Mouse (Mus musculus) liver, adult 2 months (tissue): ENCODE measurements around the gene Mapk10. TPM values are rescaled to one million over a fixed set of nuclear protein-coding genes. Genes with fewer than 3 reads are reported as not detected.

ENCODE experiments used
- DNase-seq: peaks from one replicate; pipeline ENCODE4 v3.0.0-alpha.2; 2011; ENCODE audit warnings: low read depth, low spot score; ENCODE audit errors: extremely low read depth
- H3K27ac ChIP-seq: fragments of 200-500 bp; replicated peaks from 2 replicates; pipeline ENCODE4 v1.5.1; 2012; ENCODE audit warnings: low read depth, mild to moderate bottlenecking, control low read depth, inconsistent platforms, low read length; ENCODE audit not compliant: insufficient read depth
- H3K27me3 ChIP-seq: fragments of 200-500 bp; 2 replicates; pipeline ENCODE4 v1.6.1; 2012; ENCODE audit warnings: mild to moderate bottlenecking, moderate library complexity, low read length, inconsistent platforms; ENCODE audit not compliant: control insufficient read depth, insufficient read depth
- H3K36me3 ChIP-seq: fragments of 200-500 bp; 2 replicates; pipeline ENCODE4 v1.6.1; 2012; ENCODE audit warnings: low read length, inconsistent platforms; ENCODE audit not compliant: control insufficient read depth, insufficient read depth
- H3K4me1 ChIP-seq: fragments of 200-500 bp; 2 replicates; pipeline ENCODE4 v1.6.1; 2011; ENCODE audit warnings: low read length; ENCODE audit not compliant: control insufficient read depth, insufficient read depth
- H3K4me3 ChIP-seq: fragments of 200-500 bp; 2 replicates; pipeline ENCODE4 v1.5.1; 2011; ENCODE audit warnings: low read depth, mild to moderate bottlenecking, control low read depth, low read length, moderate library complexity; ENCODE audit not compliant: insufficient read depth
- H3K79me2 ChIP-seq: fragments of 200-500 bp; 2 replicates; pipeline ENCODE4 v1.6.1; 2012; ENCODE audit warnings: inconsistent platforms, mild to moderate bottlenecking, low read length, moderate library complexity; ENCODE audit not compliant: control insufficient read depth, insufficient read depth
- H3K9ac ChIP-seq: fragments of 200-500 bp; 2 replicates; pipeline ENCODE4 v1.6.1; 2012; ENCODE audit warnings: low read depth, mild to moderate bottlenecking, control low read depth, inconsistent platforms, low read length
- CTCF ChIP-seq: fragments of 200-500 bp; IDR thresholded peaks from 2 replicates; pipeline ENCODE4 v1.5.1; 2011; ENCODE audit warnings: low read depth, low read length, control low read depth
- POLR2A ChIP-seq: fragments of 200-500 bp; IDR thresholded peaks from 2 replicates; pipeline ENCODE4 v1.6.1; 2011; ENCODE audit warnings: low read length, control low read depth; ENCODE audit not compliant: insufficient read depth; ENCODE audit errors: extremely low read depth
- WGBS: fragments of 180-500 bp; shearing (Covaris S2); methylation state at CpG from one replicate; pipeline ENCODE4 v1.1.7; 2018; 5-methylcytosine and 5-hydroxymethylcytosine counted together
- polyA plus RNA-seq: library from polyadenylated mRNA; depleted of rRNA; stranded (reverse); fragments of >200 nt; gene quantifications from 2 replicates; pipeline ENCODE4 v1.2.3, GENCODE M21; 2012
- total RNA-seq: library from RNA; depleted of rRNA; stranded (reverse); fragments of >200 nt; gene quantifications from 2 replicates; pipeline ENCODE4 v1.2.3, GENCODE M21; 2014

Gene Mapk10
- total and polyA plus RNA-seq, 2 experiments = not detected

- Histone ChIP-seq H3K27me3 (no peaks in the 10 kb centered on the region), H3K36me3 (no peaks in the 10 kb centered on the region), H3K4me1 (no peaks in the 10 kb centered on the region), H3K4me3 (no peak overlapping the region), H3K27ac (no peak overlapping the region), H3K79me2 (no peaks in the 10 kb centered on the region), H3K9ac (no peak overlapping the region)
- no peak for TF ChIP-seq POLR2A
- no peak for TF ChIP-seq CTCF
- DNase-seq = no peak
- 64% methylated on average over 8 of the region's 8 CpGs for WGBS
These were observed 135.7 kb downstream of the Mapk10 start for GRCm38 (mm10) chr5:103075451-103075850.

DNA sequence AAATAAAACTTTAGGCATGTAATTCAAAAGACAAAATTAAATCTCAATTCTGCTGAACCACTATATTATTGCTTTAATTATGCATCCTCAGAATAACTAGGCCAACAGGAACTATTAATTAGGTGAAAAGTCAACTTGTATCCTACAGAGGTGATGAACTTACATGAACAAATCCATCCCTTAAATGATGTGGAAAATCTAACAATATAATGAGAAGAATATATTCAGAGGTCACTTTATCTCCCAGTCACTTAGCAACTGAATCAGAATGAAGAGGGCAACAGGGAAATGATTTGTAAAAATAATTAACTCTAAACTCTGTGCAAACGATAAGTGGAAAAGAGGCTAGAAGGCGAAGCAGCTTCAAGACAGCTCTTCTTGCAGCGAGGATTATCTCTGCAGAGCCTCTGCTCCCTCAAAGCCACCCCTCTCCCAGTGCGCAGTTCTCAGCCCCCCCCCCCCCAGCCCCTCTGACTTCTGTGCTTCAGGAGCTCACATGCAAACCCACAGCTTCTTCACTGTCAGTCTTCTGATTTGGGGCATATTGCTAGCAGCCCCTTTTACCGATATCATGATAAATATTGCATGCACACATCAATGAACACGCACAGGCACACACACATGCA lies 138.8 kb downstream of the Mapk10 start:
- TF ChIP-seq POLR2A (no peak), CTCF (no peak)

GRCm38 (mm10) chr5:103071006-103071612 lies 140.0 kb downstream of the Mapk10 start:
- no peaks in the 10 kb centered on the region for H3K79me2 ChIP-seq
- no peaks in the 10 kb centered on the region for H3K36me3 ChIP-seq
- no peak overlapping the region for H3K4me3 ChIP-seq
- no peak for TF ChIP-seq CTCF
- H3K4me1 ChIP-seq = no peaks in the 10 kb centered on the region
- H3K27me3 ChIP-seq = no peaks in the 10 kb centered on the region
- peak; percentile 20 for DNase-seq
- no peak overlapping the region for H3K27ac ChIP-seq
- WGBS = 76% methylated on average over 17 of the region's 17 CpGs
- no peak overlapping the region for H3K9ac ChIP-seq

More for the DNA sequence above, 138.8 kb downstream of the Mapk10 start:
- no peaks in the 10 kb centered on the region for H3K36me3 ChIP-seq
- H3K4me3 ChIP-seq = no peak overlapping the region
- H3K9ac ChIP-seq = no peak overlapping the region
- H3K4me1 ChIP-seq = no peaks in the 10 kb centered on the region
- no peak for DNase-seq
- no peaks in the 10 kb centered on the region for H3K79me2 ChIP-seq
- H3K27ac ChIP-seq = no peak overlapping the region
- WGBS = 72% methylated on average over 6 of the region's 6 CpGs
- H3K27me3 ChIP-seq = no peaks in the 10 kb centered on the region

GRCm38 (mm10) chr5:103050319-103050916 lies 160.7 kb downstream of the Mapk10 start:
- H3K27ac ChIP-seq = no peak overlapping the region
- H3K36me3 ChIP-seq = no peaks in the 10 kb centered on the region
- no peak for DNase-seq
- 73% methylated on average over 8 of the region's 8 CpGs for WGBS
- H3K4me3 ChIP-seq = no peak overlapping the region
- H3K79me2 ChIP-seq = no peaks in the 10 kb centered on the region
- no peak overlapping the region for H3K9ac ChIP-seq
- TF ChIP-seq CTCF (no peak), POLR2A (no peak)
- H3K27me3 ChIP-seq = no peaks in the 10 kb centered on the region
- no peaks in the 10 kb centered on the region for H3K4me1 ChIP-seq

DNA sequence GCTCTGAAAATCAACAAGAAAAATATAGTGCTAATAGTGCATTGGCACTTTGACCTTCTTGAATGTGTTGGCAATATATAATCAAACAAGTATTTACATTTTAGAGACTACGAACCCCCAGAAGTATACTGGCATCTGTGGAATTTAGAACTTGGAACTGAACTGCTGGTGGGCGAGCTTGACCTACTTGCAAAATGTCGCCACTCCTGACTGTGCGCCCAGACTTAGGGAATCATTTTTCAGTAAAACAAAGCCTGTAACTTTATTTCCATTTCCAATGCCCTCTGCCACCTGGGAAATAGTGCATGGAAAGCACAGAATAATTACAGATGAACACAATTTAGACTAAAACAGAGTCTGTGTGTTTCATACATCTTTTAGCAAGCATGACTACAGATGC lies 163.1 kb downstream of the Mapk10 start:
- no peak for DNase-seq
- Histone ChIP-seq H3K36me3 (no peaks in the 10 kb centered on the region), H3K4me1 (no peaks in the 10 kb centered on the region), H3K27ac (no peak overlapping the region), H3K79me2 (no peaks in the 10 kb centered on the region), H3K9ac (no peak overlapping the region), H3K4me3 (no peak overlapping the region), H3K27me3 (no peaks in the 10 kb centered on the region)
- no peak for TF ChIP-seq CTCF
- no peak for TF ChIP-seq POLR2A
- 83% methylated on average over 4 of the region's 4 CpGs for WGBS

- Histone ChIP-seq H3K27ac (no peak overlapping the region), H3K4me3 (no peak overlapping the region), H3K36me3 (no peaks in the 10 kb centered on the region), H3K4me1 (no peaks in the 10 kb centered on the region), H3K27me3 (no peaks in the 10 kb centered on the region), H3K79me2 (no peaks in the 10 kb centered on the region), H3K9ac (no peak overlapping the region)
- TF ChIP-seq CTCF (no peak), POLR2A (no peak)
- no peak for DNase-seq
- 87% methylated on average over 3 of the region's 3 CpGs for WGBS
These were observed 173.4 kb downstream of the Mapk10 start for GRCm38 (mm10) chr5:103037752-103038151.
